Mouse (Mus musculus) megakaryocyte, embryonic 14.5 days (primary cell): Measurements from ENCODE around the gene Utrn. TPM values are rescaled to one million over a fixed set of nuclear protein-coding genes. Genes with fewer than 3 reads are reported as not detected.

Source experiments
- H3K27me3 ChIP-seq: replicated peaks from 2 replicates; pipeline ENCODE3; 2012; ENCODE audit warnings: inconsistent platforms
- H3K36me3 ChIP-seq: replicated peaks from 2 replicates; pipeline ENCODE3; 2012; ENCODE audit warnings: low read length, inconsistent platforms, mixed read lengths
- H3K4me1 ChIP-seq: 2 replicates; pipeline ENCODE4 v1.6.1; 2012; ENCODE audit warnings: inconsistent platforms
- H3K4me3 ChIP-seq: replicated peaks from 2 replicates; pipeline ENCODE3; 2012; ENCODE audit warnings: moderate library complexity, mild to moderate bottlenecking, inconsistent platforms
- H3K9me3 ChIP-seq: 2 replicates; pipeline ENCODE4 v1.6.1; 2012; ENCODE audit warnings: inconsistent platforms
- FLI1 ChIP-seq: IDR thresholded peaks from 2 replicates; pipeline ENCODE4 v1.6.1; 2012; ENCODE audit warnings: low read length, inconsistent platforms, mixed read lengths
- GATA1 ChIP-seq: IDR thresholded peaks from 3 replicates; pipeline ENCODE4 v1.6.1; 2012; ENCODE audit warnings: mixed read lengths, low read length, inconsistent platforms, borderline replicate concordance
- polyA plus RNA-seq: library from polyadenylated mRNA; stranded (reverse); fragments of >175 nt; gene quantifications from 2 replicates; pipeline ENCODE4 v1.2.3, GENCODE M21; 2012; ENCODE audit warnings: low replicate concordance; ENCODE audit not compliant: insufficient read depth

Utrn gene
- polyA plus RNA-seq, 1 experiment, result 6.1 TPM

DNA sequence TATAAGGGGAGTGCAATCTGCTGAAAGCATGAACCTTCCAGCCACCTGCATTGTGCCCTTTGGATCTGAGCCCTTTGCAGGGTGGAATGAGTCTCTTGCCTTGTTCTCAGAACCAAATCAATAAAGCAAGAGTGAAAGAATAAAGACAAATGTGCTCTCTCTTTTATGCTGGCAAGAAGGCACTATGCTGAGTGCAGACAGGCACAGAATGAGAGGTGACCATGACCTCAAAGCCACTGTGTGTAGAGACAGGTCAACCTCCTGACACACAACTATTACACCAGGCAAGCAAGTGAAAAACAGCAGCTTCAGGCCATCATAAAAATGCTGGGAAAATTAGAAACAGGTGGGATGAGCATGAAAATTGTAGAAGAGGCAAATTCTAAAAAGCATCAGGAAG lies 408.2 kb downstream of the Utrn start:
- Histone ChIP-seq H3K27me3 (no peaks in the 10 kb centered on the region), H3K9me3 (no peaks in the 10 kb centered on the region), H3K4me1 (0 out of 2 replicates have a peak, but pooled peaks cover 4% of the 10 kb centered on the region), H3K4me3 (no peak overlapping the region), H3K36me3 (peaks cover 100% of the 10 kb centered on the region)
- TF ChIP-seq FLI1, result no peak
- TF ChIP-seq GATA1, result no peak

DNA sequence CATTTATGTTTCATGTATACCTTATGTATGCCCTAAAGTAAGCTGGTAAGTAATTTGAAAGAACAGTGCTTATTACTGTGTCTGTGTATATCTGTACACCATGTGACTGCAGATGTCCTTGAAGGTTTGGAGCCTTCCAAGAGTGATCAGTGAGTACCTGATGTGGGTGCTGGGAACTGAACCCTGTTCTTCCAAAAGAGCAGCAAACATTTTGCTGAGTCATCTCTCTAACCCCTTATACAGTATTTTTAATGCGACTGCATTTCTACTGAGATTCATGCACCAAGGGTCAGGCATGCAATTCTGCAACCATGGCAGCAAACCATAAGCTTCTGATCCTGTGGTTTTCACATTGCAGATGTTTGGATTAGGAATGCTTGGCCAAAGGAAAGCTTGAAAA lies 412.3 kb downstream of the Utrn start:
- H3K4me3 ChIP-seq, result no peak overlapping the region
- H3K36me3 ChIP-seq, result peaks cover 96% of the 10 kb centered on the region
- H3K9me3 ChIP-seq, result no peaks in the 10 kb centered on the region
- H3K27me3 ChIP-seq, result no peaks in the 10 kb centered on the region
- H3K4me1 ChIP-seq, result 0 out of 2 replicates have a peak, but pooled peaks cover 4% of the 10 kb centered on the region
- no peak for TF ChIP-seq GATA1
- TF ChIP-seq FLI1, result no peak

DNA sequence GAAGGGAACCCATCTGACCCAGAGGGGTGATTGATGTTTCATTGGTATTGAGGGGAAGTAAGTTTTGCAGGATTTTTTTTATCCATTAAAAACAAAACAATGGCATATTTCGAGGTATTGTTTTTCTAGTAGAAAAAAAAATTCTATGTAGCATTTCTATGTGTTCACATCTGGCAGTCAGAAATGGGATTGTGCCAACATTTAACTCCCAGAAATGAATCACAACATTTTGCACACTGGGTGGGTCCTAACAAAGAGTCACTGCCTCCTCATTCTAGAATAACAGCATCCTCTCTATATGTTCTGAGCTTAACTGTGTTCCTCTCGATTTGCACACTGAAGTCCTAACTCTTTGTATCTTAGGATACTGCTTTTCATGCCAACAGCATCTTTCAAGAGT lies 416.5 kb downstream of the Utrn start:
- Histone ChIP-seq H3K27me3 (no peaks in the 10 kb centered on the region), H3K36me3 (peaks cover 96% of the 10 kb centered on the region), H3K9me3 (peaks cover 5% of the 10 kb centered on the region; the same call in 1 of the 2 replicates), H3K4me1 (no peaks in the 10 kb centered on the region), H3K4me3 (no peak overlapping the region)
- no peak for TF ChIP-seq FLI1
- no peak for TF ChIP-seq GATA1

DNA sequence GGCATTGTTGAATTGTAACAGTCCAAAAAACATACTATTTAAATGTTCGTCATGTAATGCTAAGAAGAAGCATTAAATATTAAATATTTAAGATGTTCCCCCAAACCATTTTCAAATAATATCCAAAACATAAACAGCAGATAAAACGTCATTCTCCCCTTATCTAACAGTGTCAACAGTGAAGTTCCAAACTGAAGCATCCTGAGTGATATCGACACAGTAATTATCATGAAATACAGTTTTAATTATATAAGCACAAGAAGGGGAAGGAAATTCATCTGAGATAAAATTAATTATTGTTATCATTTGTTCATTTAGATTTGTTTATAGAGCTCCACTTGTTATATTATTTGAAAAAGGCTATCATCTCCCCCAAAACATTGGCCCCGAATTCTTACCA lies 425.0 kb downstream of the Utrn start:
- H3K27me3 ChIP-seq, result no peaks in the 10 kb centered on the region
- H3K36me3 ChIP-seq, result peaks cover 82% of the 10 kb centered on the region
- H3K4me1 ChIP-seq, result no peaks in the 10 kb centered on the region
- no peak overlapping the region for H3K4me3 ChIP-seq
- TF ChIP-seq GATA1 (no peak), FLI1 (no peak)
- no peaks in the 10 kb centered on the region for H3K9me3 ChIP-seq

DNA sequence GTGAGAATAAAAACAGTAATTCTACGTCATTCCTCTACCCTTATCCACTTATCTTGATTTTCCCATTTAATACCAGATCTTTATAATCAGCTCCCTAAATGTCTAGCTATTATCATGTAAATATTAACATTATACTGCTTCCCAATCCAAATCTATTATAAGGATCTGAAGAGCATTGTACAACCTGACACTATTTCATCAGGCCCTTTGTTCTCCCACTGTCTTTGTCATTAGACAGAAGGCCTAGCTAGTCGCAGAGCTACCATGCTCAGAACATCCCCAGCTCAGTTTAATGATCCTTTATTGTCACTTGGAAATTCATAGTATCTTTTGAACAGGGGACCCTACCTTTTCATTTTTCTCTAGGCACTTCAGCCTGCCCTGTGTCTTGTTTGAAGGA lies 436.0 kb downstream of the Utrn start:
- TF ChIP-seq GATA1 (no peak), FLI1 (no peak)
- no peaks in the 10 kb centered on the region for H3K27me3 ChIP-seq
- no peaks in the 10 kb centered on the region for H3K9me3 ChIP-seq
- peaks cover 11% of the 10 kb centered on the region; the same call in 1 of the 2 replicates for H3K4me1 ChIP-seq
- H3K4me3 ChIP-seq, result no peak overlapping the region
- peaks cover 95% of the 10 kb centered on the region for H3K36me3 ChIP-seq

DNA sequence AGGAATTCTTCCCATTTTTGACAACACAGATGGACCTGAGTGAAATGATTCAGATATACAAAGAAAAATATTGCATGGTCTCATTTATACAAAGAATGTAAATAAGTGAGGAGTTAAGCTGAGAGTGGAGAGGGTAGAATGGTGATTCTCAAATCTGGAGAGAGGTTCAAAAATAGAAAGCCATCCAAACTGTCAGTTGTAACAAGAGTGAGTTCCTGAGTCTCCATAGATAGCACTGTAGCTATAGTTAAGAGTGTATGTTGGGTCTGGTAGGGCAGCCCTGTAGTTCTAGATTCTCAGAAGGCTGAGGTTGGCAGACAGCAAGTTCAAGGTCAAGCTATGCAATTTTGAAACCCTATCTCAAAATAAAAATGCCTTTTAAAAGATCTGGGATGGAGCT lies 438.8 kb downstream of the Utrn start:
- Histone ChIP-seq H3K9me3 (no peaks in the 10 kb centered on the region), H3K36me3 (peaks cover 92% of the 10 kb centered on the region), H3K4me3 (no peak overlapping the region), H3K4me1 (peaks cover 25% of the 10 kb centered on the region), H3K27me3 (no peaks in the 10 kb centered on the region)
- TF ChIP-seq GATA1 (no peak), FLI1 (no peak)

DNA sequence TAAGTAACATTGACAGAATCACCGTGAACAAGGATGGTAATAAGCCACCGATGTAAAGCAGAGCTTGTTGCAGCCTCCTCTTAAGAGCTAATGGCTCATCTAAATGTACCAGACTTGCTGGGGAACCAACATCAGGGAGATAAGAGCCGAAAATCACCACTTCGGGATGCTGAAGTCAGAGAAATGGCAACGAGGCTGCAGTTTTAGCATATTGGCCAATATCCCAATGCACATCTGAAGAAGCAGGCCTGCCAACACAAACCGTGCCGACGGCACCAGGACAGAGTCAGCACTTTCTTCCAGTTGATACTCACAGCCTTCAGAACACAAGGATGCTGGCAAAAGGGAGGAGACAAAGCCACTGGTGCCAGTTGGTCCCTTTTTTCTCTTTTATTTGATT lies 442.3 kb downstream of the Utrn start:
- TF ChIP-seq GATA1 (no peak), FLI1 (no peak)
- H3K4me1 ChIP-seq, result peaks cover 53% of the 10 kb centered on the region
- H3K27me3 ChIP-seq, result no peaks in the 10 kb centered on the region
- H3K4me3 ChIP-seq, result no peak overlapping the region
- peaks cover 85% of the 10 kb centered on the region for H3K36me3 ChIP-seq
- no peaks in the 10 kb centered on the region for H3K9me3 ChIP-seq

DNA sequence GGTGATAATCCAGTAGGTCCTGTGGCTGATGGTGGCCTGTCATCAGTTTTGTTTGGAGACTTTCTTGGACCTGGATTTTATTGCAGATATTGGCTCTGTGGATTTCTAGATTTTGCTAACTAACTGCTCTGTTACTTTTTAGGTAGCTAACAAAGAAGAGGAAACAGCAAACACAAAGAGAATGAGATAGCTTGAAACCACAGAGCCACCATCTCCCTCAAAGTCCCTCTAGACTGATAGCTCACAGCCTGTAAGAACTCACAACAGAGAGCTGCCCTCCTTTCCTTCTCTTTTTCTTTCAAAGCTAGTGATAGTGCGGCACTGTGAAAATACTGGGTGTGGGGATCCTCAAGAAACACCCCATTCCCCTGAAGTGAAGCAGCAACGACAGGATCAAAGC lies 444.2 kb downstream of the Utrn start:
- TF ChIP-seq FLI1 (no peak), GATA1 (no peak)
- no peaks in the 10 kb centered on the region for H3K27me3 ChIP-seq
- peaks cover 48% of the 10 kb centered on the region for H3K4me1 ChIP-seq
- no peaks in the 10 kb centered on the region for H3K9me3 ChIP-seq
- H3K36me3 ChIP-seq, result peaks cover 87% of the 10 kb centered on the region
- no peak overlapping the region for H3K4me3 ChIP-seq

DNA sequence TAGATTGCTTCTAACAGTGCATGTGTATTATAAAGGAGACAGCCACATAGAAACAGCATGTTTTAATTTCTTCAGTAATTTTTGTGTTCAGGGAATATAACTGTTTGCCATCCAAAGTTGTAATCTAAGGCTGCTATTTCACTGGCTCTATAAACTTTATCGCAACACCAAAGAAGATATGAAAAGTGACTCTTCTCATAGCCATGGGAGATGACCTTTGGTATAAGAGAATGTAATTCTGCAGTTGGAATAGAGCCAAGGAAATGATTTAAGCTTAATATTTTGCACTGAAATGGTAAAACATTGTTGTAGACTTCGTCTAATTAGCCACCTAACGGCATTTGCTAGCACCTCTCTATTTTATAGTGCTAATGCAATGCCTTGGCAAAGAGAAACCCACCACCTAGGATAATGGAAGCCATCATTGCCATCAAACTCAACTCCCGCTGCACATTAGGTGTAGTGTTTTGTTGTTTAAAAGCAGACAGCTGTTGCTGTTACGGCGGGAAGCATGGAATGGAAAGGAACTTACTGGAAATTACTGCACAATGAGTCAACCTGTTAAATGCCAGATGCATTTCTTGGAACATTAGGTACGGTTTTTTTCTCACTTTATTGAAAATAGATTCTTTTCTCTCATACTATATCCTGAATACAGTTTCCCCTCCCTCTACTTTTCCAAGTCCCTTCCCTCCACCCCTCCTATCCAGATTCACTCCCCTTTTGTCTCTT lies 445.0 kb downstream of the Utrn start:
- Histone ChIP-seq H3K36me3 (peaks cover 87% of the 10 kb centered on the region), H3K9me3 (no peaks in the 10 kb centered on the region), H3K4me3 (no peak overlapping the region), H3K4me1 (peaks cover 48% of the 10 kb centered on the region), H3K27me3 (no peaks in the 10 kb centered on the region)
- TF ChIP-seq FLI1 (no peak), GATA1 (no peak)

DNA sequence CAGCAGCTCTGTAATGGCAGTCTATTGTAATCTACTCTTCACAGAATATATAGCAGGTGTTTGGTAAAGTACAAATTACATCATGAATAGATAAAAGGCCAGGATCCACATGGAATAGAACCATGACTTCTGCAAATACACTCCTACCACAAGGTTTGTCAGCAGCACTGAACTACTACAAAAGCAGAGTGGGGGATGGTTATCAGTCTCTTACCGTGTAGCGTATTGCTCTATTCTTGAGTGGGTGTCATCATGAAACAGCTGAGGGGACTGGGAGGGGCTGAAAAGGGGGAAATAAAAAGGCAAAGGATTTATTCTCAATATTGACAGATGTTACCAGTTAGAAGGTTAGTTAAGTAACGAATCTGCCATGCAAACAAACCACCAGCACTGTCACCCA lies 454.2 kb downstream of the Utrn start:
- H3K9me3 ChIP-seq, result no peaks in the 10 kb centered on the region
- H3K4me1 ChIP-seq, result peaks cover 6% of the 10 kb centered on the region; the same call in 1 of the 2 replicates
- peaks cover 99% of the 10 kb centered on the region for H3K36me3 ChIP-seq
- no peaks in the 10 kb centered on the region for H3K27me3 ChIP-seq
- TF ChIP-seq GATA1 (no peak), FLI1 (no peak)
- H3K4me3 ChIP-seq, result no peak overlapping the region
